Mouse (Mus musculus): ENCODE results near the gene Gm21775. TPM values are rescaled to one million over a fixed set of nuclear protein-coding genes. Genes with fewer than 3 reads are reported as not detected.

Gene Gm21775
- total RNA-seq (2023) = not detected in 4 replicates

GRCm38 (mm10) chrY:10553153-10553552, at the start of gene Gm21775:
TSS of gene Gm21775 (plus strand) at chrY:10553453.

GRCm38 (mm10) chrY:10535942-10536341, 17.3 kb upstream of the Gm21775 start, which contains the start of gene Gm20737:
TSS of gene Gm20737 (minus strand) at chrY:10536042.

Other genes starting within 250 kb of the Gm21775 start
- gene Gm20834, start 228.9 kb upstream of the Gm21775 start, total RNA-seq (2023) = not detected in 4 replicates
- not detected in 4 replicates for gene Gm28510, start 140.7 kb upstream of the Gm21775 start, total RNA-seq (2023)
- gene Gm20737, start 17.4 kb upstream of the Gm21775 start, total RNA-seq (2023) = not detected in 4 replicates
- not detected in 4 replicates for gene Gm21900, start 62.9 kb downstream of the Gm21775 start, total RNA-seq (2023)
- not detected in 4 replicates for gene Gm20777, start 199.0 kb downstream of the Gm21775 start, total RNA-seq (2023)

All from B cell, adult 62 days (primary cell).